Mouse (Mus musculus): ENCODE measurements around the gene Chd6.

DNA sequence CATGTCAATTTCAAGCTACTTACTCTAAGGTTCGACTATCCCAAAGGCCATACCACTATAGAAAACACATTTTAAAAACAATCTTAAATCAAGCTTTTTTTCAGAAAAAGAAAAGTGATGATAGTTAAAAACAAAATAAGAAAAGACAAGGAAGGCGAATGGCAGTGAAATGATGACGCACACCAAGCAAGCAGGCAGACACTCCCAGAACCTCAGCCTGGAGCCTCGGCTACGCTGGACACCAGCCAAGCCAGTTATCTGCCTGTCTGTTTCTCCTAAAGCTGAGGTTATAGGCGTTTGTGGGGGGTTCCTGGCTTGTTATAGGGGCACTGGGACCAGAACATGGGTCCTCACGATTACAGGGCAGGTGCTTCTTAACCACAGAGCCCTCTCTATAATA is 76.5 kb downstream of the Chd6 start:
- TF ChIP-seq CTCF (IDR thresholded peaks at IDR 0.05; ENCODE audit: low read depth) (no peak), EP300 (optimal IDR thresholded peaks at IDR 0.05) (no peak)
